Mouse (Mus musculus): Measurements from ENCODE around the gene C2. TPM values are rescaled to one million over a fixed set of nuclear protein-coding genes. Genes with fewer than 3 reads are reported as not detected.
"Not testable (repeated sequence)": the region's sequence is repeated elsewhere in the genome, so short reads cannot be mapped to it uniquely, and the experiment has no call there.

Gene C2
- total RNA-seq, 2 experiments from 2014 or later = 1.9 to 5.1 TPM

GRCm38 (mm10) chr17:34911945-34912351 lies 13.9 kb upstream of the C2 start:
- ATAC-seq (replicated peaks; ENCODE audit: poor library complexity) = peak; percentile 86

GRCm38 (mm10) chr17:34910982-34911381 lies 12.9 kb upstream of the C2 start:
- ATAC-seq (replicated peaks; ENCODE audit: poor library complexity) = no peak

- no peak for ATAC-seq (replicated peaks; ENCODE audit: poor library complexity)
These were observed 4.8 kb upstream of the C2 start for GRCm38 (mm10) chr17:34902895-34903294.

- ATAC-seq (replicated peaks; ENCODE audit: poor library complexity) = not testable (repeated sequence)
These were observed 3.9 kb upstream of the C2 start for GRCm38 (mm10) chr17:34901948-34902347.

GRCm38 (mm10) chr17:34900826-34901225 lies 2.8 kb upstream of the C2 start:
- ATAC-seq (replicated peaks; ENCODE audit: poor library complexity) = not testable (repeated sequence)

- no peak for ATAC-seq (replicated peaks; ENCODE audit: poor library complexity)
These were observed 1.8 kb upstream of the C2 start for GRCm38 (mm10) chr17:34899890-34900243.

- ATAC-seq (replicated peaks; ENCODE audit: poor library complexity) = no peak
These were observed 1.2 kb upstream of the C2 start for GRCm38 (mm10) chr17:34899053-34899889.

GRCm38 (mm10) chr17:34898706-34899052 lies 614 bp upstream of the C2 start:
- no peak for ATAC-seq (replicated peaks; ENCODE audit: poor library complexity)

- ATAC-seq (replicated peaks; ENCODE audit: poor library complexity) = peak; percentile 33
These were observed 499 bp downstream of the C2 start for GRCm38 (mm10) chr17:34897373-34898159.

GRCm38 (mm10) chr17:34896366-34896765 lies 1.7 kb downstream of the C2 start:
- ATAC-seq (replicated peaks; ENCODE audit: poor library complexity) = no peak

GRCm38 (mm10) chr17:34895724-34896123 lies 2.3 kb downstream of the C2 start:
- ATAC-seq (replicated peaks; ENCODE audit: poor library complexity) = no peak

- no peak for ATAC-seq (replicated peaks; ENCODE audit: poor library complexity)
These were observed 3.1 kb downstream of the C2 start for GRCm38 (mm10) chr17:34894801-34895530.

- peak; percentile 72 for ATAC-seq (replicated peaks; ENCODE audit: poor library complexity)
These were observed 3.9 kb downstream of the C2 start for GRCm38 (mm10) chr17:34894074-34894597.

GRCm38 (mm10) chr17:34893072-34893824 lies 4.8 kb downstream of the C2 start:
- no peak for ATAC-seq (replicated peaks; ENCODE audit: poor library complexity)

- no peak for ATAC-seq (replicated peaks; ENCODE audit: poor library complexity)
These were observed 6.7 kb downstream of the C2 start for GRCm38 (mm10) chr17:34891377-34891776.

- ATAC-seq (replicated peaks; ENCODE audit: poor library complexity) = no peak
These were observed 7.9 kb downstream of the C2 start for GRCm38 (mm10) chr17:34890074-34890743.

- peak; percentile 35; the same call in 1 of the 2 replicates for ATAC-seq (replicated peaks; ENCODE audit: poor library complexity)
These were observed 10.1 kb downstream of the C2 start for GRCm38 (mm10) chr17:34887942-34888341.

GRCm38 (mm10) chr17:34885615-34886014 lies 12.4 kb downstream of the C2 start:
- no peak for ATAC-seq (replicated peaks; ENCODE audit: poor library complexity)

- peak; percentile 60 for ATAC-seq (replicated peaks; ENCODE audit: poor library complexity)
These were observed 13.4 kb downstream of the C2 start for GRCm38 (mm10) chr17:34884704-34885103.

- peak; percentile 68 for ATAC-seq (replicated peaks; ENCODE audit: poor library complexity)
These were observed 14.7 kb downstream of the C2 start for GRCm38 (mm10) chr17:34883332-34883731.

Measured in megakaryocyte progenitor cell, adult 5-6 weeks (primary cell).